Mouse (Mus musculus) limb, embryonic 14.5 days (tissue): ENCODE results near the gene Khdrbs1. TPM values are rescaled to one million over a fixed set of nuclear protein-coding genes. Genes with fewer than 3 reads are reported as not detected.

Experiments used
- ATAC-seq: fragments of 200-750 bp; cut with Nextera tagmentation; 2 replicates; pipeline ENCODE4 v1.8.0; 2017; ENCODE audit warnings: low read depth, moderate number of reproducible peaks, moderate TSS enrichment; ENCODE audit not compliant: low FRiP score
- DNase-seq: peaks from one replicate; pipeline ENCODE4 v3.0.0-alpha.2; 2015; ENCODE audit warnings: low spot score
- H3K27ac ChIP-seq: fragments of 300-500 bp; sonication (generic); replicated peaks from 2 replicates; pipeline ENCODE4 v1.5.1; 2014; ENCODE audit warnings: low read depth, mild to moderate bottlenecking, low read length, moderate library complexity, mixed read lengths
- H3K27me3 ChIP-seq: fragments of 300-500 bp; sonication (generic); 2 replicates; pipeline ENCODE4 v1.6.1; 2014; ENCODE audit warnings: low read length, mixed read lengths; ENCODE audit not compliant: control insufficient read depth, insufficient read depth
- H3K36me3 ChIP-seq: fragments of 300-500 bp; sonication (generic); 2 replicates; pipeline ENCODE4 v1.6.1; 2014; ENCODE audit warnings: mild to moderate bottlenecking, low read length, moderate library complexity, mixed read lengths; ENCODE audit not compliant: control insufficient read depth, insufficient read depth
- H3K4me1 ChIP-seq: fragments of 300-500 bp; sonication (generic); 2 replicates; pipeline ENCODE4 v1.6.1; 2014; ENCODE audit warnings: antibody characterized with exemption, low read length, mixed read lengths; ENCODE audit not compliant: control insufficient read depth, insufficient read depth
- H3K4me2 ChIP-seq: fragments of 300-500 bp; sonication (generic); replicated peaks from 2 replicates; pipeline ENCODE4 v1.6.1; 2014; ENCODE audit warnings: low read depth, mild to moderate bottlenecking, low read length, moderate library complexity; ENCODE audit not compliant: severe bottlenecking
- H3K4me3 ChIP-seq: fragments of 300-500 bp; sonication (generic); replicated peaks from 2 replicates; pipeline ENCODE4 v1.5.1; 2014; ENCODE audit warnings: low read length
- H3K9ac ChIP-seq: fragments of 300-500 bp; sonication (generic); 2 replicates; pipeline ENCODE4 v1.6.1; 2014; ENCODE audit warnings: mild to moderate bottlenecking, low read depth, low read length, moderate library complexity; ENCODE audit not compliant: severe bottlenecking
- H3K9me3 ChIP-seq: fragments of 300-500 bp; sonication (generic); 2 replicates; pipeline ENCODE4 v1.6.1; 2016; ENCODE audit warnings: low read length; ENCODE audit not compliant: control insufficient read depth
- POLR2A ChIP-seq: fragments of 200-500 bp; IDR thresholded peaks from 2 replicates; pipeline ENCODE4 v1.8.0; 2012; ENCODE audit warnings: inconsistent platforms, mild to moderate bottlenecking, moderate library complexity, borderline replicate concordance; ENCODE audit not compliant: insufficient read depth, insufficient read length; ENCODE audit errors: extremely low read depth
- WGBS: fragments of 180-500 bp; shearing (Covaris S2); extraction: QIAGEN DNeasy Blood & Tissue Kit; methylation state at CpG from one replicate; pipeline ENCODE4 v1.1.7; 2014; 5-methylcytosine and 5-hydroxymethylcytosine counted together
- polyA plus RNA-seq, 2 experiments: library from polyadenylated mRNA; depleted of rRNA in 1 of 2; stranded (reverse) in 1 of 2; unstranded in 1 of 2; fragments of >200 nt; fragmentation: Nextera tagmentation in 1 of 2; extraction: Ambion mirVana in 1 of 2; gene quantifications; 2 replicates each; pipeline versions ENCODE4 v1.2.1 to v1.2.3; 2012 to 2014

The Khdrbs1 gene
- polyA plus RNA-seq, 2 experiments = 97.6 to 107 TPM

DNA sequence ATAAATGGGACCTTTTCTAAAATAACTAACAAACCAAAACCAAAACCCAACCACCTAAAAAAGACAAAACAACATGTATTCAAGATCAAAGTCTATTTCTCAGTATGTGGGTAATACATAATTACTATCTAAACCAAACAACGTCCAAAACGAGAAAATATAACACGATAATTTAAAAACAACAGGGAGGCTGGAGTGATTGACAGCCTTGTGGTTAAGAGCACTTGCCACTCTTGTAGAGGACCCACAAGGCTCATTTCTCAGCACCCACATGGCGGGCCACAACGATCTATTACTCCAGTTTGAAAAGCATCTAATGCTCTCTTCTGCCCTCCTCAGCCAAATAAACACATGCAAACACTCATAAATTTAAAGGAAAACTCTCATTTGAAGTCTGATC lies 10.7 kb downstream of the Khdrbs1 start:
- no peak overlapping the region for H3K27ac ChIP-seq
- H3K4me3 ChIP-seq = no peak overlapping the region
- TF ChIP-seq POLR2A = no peak
- peaks cover 55% of the 10 kb centered on the region for H3K36me3 ChIP-seq
- H3K4me2 ChIP-seq = no peak overlapping the region
- H3K9ac ChIP-seq = no peak overlapping the region
- peaks cover 3% of the 10 kb centered on the region for H3K4me1 ChIP-seq
- WGBS = 89% methylated on average over 5 of the region's 5 CpGs
- H3K27me3 ChIP-seq = no peaks in the 10 kb centered on the region
- DNase-seq (no peak), ATAC-seq (no peak)
- no peaks in the 10 kb centered on the region for H3K9me3 ChIP-seq

GRCm38 (mm10) chr4:129716310-129716709 lies 25.8 kb downstream of the Khdrbs1 start:
- WGBS = 86% methylated on average over 9 of the region's 9 CpGs
- Histone ChIP-seq H3K4me2 (no peak overlapping the region), H3K27ac (no peak overlapping the region), H3K4me1 (no peaks in the 10 kb centered on the region), H3K9ac (no peak overlapping the region), H3K36me3 (peaks cover 83% of the 10 kb centered on the region), H3K9me3 (no peaks in the 10 kb centered on the region), H3K4me3 (no peak overlapping the region), H3K27me3 (no peaks in the 10 kb centered on the region)
- no peak for ATAC-seq
- no peak for TF ChIP-seq POLR2A
- no peak for DNase-seq

GRCm38 (mm10) chr4:129709486-129710129 lies 32.5 kb downstream of the Khdrbs1 start:
- Histone ChIP-seq H3K27me3 (no peaks in the 10 kb centered on the region), H3K27ac (0 out of 2 replicates have a peak overlapping the region, but pooled peaks have one; percentile 33), H3K9me3 (no peaks in the 10 kb centered on the region), H3K36me3 (peaks cover 88% of the 10 kb centered on the region), H3K4me3 (no peak overlapping the region), H3K9ac (no peak overlapping the region), H3K4me1 (no peaks in the 10 kb centered on the region), H3K4me2 (no peak overlapping the region)
- 91% methylated on average over 8 of the region's 8 CpGs for WGBS
- ATAC-seq (0 out of 2 replicates have a peak, but pooled peaks have one; percentile 46), DNase-seq (peak; percentile 31)
- no peak for TF ChIP-seq POLR2A

DNA sequence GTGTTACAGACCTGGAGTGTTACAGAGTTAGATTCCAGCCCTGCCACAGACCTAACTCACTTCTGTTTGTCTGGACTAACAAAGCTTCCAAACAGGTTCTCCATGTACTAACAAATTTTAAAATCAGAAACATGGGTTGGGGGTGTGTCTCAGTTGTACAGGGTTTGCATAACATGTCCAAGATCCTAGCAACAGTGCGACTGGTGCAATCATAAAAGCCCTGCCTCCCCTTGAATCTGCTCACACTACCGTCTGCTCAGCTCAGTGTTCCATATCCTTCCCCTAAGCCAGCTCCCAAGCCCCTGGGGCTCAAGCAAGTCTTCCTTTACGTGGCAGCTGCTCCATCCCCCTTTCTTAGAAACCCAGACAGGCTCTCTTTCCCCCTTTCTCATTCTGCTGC lies 35.4 kb downstream of the Khdrbs1 start:
- no peak for DNase-seq
- no peaks in the 10 kb centered on the region for H3K9me3 ChIP-seq
- H3K9ac ChIP-seq = no peak overlapping the region
- 46% methylated on average over 3 of the region's 3 CpGs for WGBS
- H3K36me3 ChIP-seq = peaks cover 85% of the 10 kb centered on the region
- H3K4me2 ChIP-seq = no peak overlapping the region
- no peak for ATAC-seq
- H3K27me3 ChIP-seq = no peaks in the 10 kb centered on the region
- TF ChIP-seq POLR2A = no peak
- peaks cover 18% of the 10 kb centered on the region for H3K4me1 ChIP-seq
- H3K4me3 ChIP-seq = no peak overlapping the region
- H3K27ac ChIP-seq = no peak overlapping the region

DNA sequence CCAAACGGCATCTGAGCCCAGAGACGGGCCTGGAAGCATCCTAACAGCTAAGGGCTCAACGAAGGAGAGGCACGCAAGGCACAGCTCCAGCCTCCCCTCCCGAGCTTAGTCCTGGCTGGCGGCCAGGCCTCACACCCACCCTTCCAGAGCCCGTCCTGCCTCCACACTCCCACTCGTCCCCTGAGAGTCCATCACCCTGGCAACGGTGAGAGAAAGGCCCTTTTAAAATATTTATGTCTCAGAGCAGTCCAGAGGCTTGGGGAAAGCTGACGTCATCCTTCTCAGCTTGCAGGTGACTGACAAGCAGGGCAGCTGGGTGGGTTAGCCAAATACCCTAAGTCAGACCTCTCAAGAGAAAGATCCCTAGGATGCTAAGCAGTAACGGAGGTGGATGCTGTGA lies 39.6 kb downstream of the Khdrbs1 start:
- no peaks in the 10 kb centered on the region for H3K9me3 ChIP-seq

More for the DNA sequence above, 39.6 kb downstream of the Khdrbs1 start:
- no peak overlapping the region for H3K4me3 ChIP-seq
- H3K4me1 ChIP-seq = peaks cover 26% of the 10 kb centered on the region
- H3K27ac ChIP-seq = peak overlapping the region; percentile 80
- peak; percentile 90 for DNase-seq
- peaks cover 43% of the 10 kb centered on the region for H3K36me3 ChIP-seq
- H3K9ac ChIP-seq = no peak overlapping the region; the same call in 1 of the 2 replicates
- H3K27me3 ChIP-seq = no peaks in the 10 kb centered on the region
- ATAC-seq = peak; percentile 88
- peak overlapping the region; percentile 5; the same call in 1 of the 2 replicates for H3K4me2 ChIP-seq
- no peak for TF ChIP-seq POLR2A
- WGBS = 7% methylated on average over 11 of the region's 11 CpGs
